Mouse (Mus musculus): ENCODE measurements around the gene Gm5485. TPM values are rescaled to one million over a fixed set of nuclear protein-coding genes. Genes with fewer than 3 reads are reported as not detected.

Gene Gm5485
- total and polyA plus RNA-seq, 3 experiments = not detected

DNA sequence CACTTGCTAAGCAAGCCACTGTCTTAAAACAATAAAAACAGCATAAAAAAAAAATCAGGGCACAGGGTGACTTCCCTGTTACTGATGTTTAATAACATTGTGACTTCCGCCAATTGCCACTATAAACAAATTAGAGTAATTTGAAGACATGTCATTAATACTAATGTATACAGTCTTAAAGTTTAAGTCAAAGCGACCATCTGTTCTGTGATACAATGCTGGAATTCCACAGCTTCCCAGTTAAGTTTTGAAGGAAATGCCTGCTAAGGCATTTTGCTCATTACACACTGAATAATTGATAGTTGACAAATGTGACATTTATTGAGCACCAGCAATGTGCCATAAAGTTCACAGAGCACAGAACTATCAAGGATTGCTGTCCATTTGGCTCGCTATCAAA, 6.3 kb upstream of the Gm5485 start:
- Histone ChIP-seq H3K27me3 (replicated peaks) (no peaks in the 10 kb centered on the region), H3K4me1 (ENCODE audit: control insufficient read depth in 1 of 2, insufficient read depth in 2 of 2) (no peaks in the 10 kb centered on the region), H3K27ac (ENCODE audit: insufficient read depth, low read depth) (no peak overlapping the region), H3K36me3 (replicated peaks in 1 of 2; ENCODE audit: control insufficient read depth in 1 of 2, insufficient read depth in 1 of 2, low read length in 1 of 2) (no peaks in the 10 kb centered on the region), H3K4me2 (ENCODE audit: insufficient read depth, low read depth, poor library complexity, severe bottlenecking) (no peak overlapping the region), H3K79me2 (replicated peaks; ENCODE audit: control insufficient read depth, extremely low read depth, insufficient read depth, poor library complexity, severe bottlenecking) (no peaks in the 10 kb centered on the region), H3K9me3 (replicated peaks; ENCODE audit: low read length) (peaks cover 77% of the 10 kb centered on the region), H3K9ac (ENCODE audit: insufficient read depth, low read depth) (no peak overlapping the region), H3K4me3 (replicated peaks in 1 of 3; ENCODE audit: low read depth in 2 of 3, low read length in 2 of 3, poor library complexity in 1 of 3) (no peak overlapping the region)
- in situ Hi-C loops (cut with MboI; ENCODE audit: low pct_ligation_motif_present, low pct_unique_long_range_greater_than_20kb, low sequenced_read_pairs) (no loop called here), dilution Hi-C loops (cut with MboI; ENCODE audit: extremely low pct_ligation_motif_present, extremely low pct_unique_long_range_greater_than_20kb, low sequenced_read_pairs) (no loop called here)
- no peak for DNase-seq (ENCODE audit: extremely low read depth)
- TF ChIP-seq ZMIZ1 (IDR thresholded peaks at IDR 0.05; ENCODE audit: low read depth, low read length) (no peak), POLR2A (IDR thresholded peaks at IDR 0.05; ENCODE audit: low read depth, low read length) (no peak), MAX (IDR thresholded peaks at IDR 0.05; ENCODE audit: low read length) (no peak), MEF2A (IDR thresholded peaks at IDR 0.05; ENCODE audit: borderline replicate concordance, low read depth, low read length) (no peak), JUN (IDR thresholded peaks at IDR 0.05; ENCODE audit: insufficient read depth, low read depth, low read length) (no peak), MYC (IDR thresholded peaks at IDR 0.05; ENCODE audit: low read depth, low read length) (no peak), UBTF (IDR thresholded peaks at IDR 0.05; ENCODE audit: low read depth, low read length) (no peak), GABPA (IDR thresholded peaks at IDR 0.05; ENCODE audit: insufficient replicate concordance, low read depth, low read length) (no peak), HCFC1 (IDR thresholded peaks at IDR 0.05; ENCODE audit: low read depth, low read length) (no peak), ELF1 (IDR thresholded peaks at IDR 0.05; ENCODE audit: low read depth, low read length) (no peak), ETS1 (conservative IDR thresholded peaks at IDR 0.05; ENCODE audit: low read depth, low read length) (no peak), USF2 (conservative IDR thresholded peaks at IDR 0.05; ENCODE audit: low read depth, low read length) (no peak)

DNA sequence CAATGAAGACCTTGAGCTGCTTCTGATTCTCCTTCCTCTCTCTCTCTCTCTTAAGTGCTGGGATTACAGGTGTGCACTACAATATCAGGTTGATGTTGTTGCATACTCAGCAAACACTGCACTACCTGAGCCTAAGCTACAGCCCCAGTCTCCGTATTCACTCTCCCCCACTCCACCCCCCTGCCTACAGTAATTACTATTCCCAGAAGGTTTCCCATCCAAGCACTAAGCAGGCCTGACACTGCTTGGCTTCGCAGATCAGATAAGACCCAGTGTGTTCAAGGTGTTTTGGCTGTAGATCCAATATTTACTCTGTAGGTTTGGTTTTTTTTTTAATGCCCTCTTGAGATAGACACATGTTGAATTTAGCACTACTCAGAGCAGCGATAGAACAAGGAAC, 2.1 kb downstream of the Gm5485 start:
- DNase-seq (ENCODE audit: extremely low read depth) = no peak
- Histone ChIP-seq H3K4me2 (ENCODE audit: insufficient read depth, low read depth, poor library complexity, severe bottlenecking) (no peak overlapping the region), H3K9ac (ENCODE audit: insufficient read depth, low read depth) (no peak overlapping the region), H3K79me2 (replicated peaks; ENCODE audit: control insufficient read depth, extremely low read depth, insufficient read depth, poor library complexity, severe bottlenecking) (0 out of 2 replicates have a peak, but pooled peaks cover 2% of the 10 kb centered on the region), H3K36me3 (replicated peaks in 1 of 2; ENCODE audit: control insufficient read depth in 1 of 2, insufficient read depth in 1 of 2, low read length in 1 of 2) (no peaks in the 10 kb centered on the region), H3K27ac (ENCODE audit: insufficient read depth, low read depth) (no peak overlapping the region), H3K9me3 (replicated peaks; ENCODE audit: low read length) (peaks cover 67% of the 10 kb centered on the region), H3K27me3 (replicated peaks) (no peaks in the 10 kb centered on the region), H3K4me3 (replicated peaks in 1 of 3; ENCODE audit: low read depth in 2 of 3, low read length in 2 of 3, poor library complexity in 1 of 3) (no peak overlapping the region), H3K4me1 (ENCODE audit: control insufficient read depth in 1 of 2, insufficient read depth in 2 of 2) (no peaks in the 10 kb centered on the region)
- TF ChIP-seq ZMIZ1 (IDR thresholded peaks at IDR 0.05; ENCODE audit: low read depth, low read length) (no peak), CTCF (conservative IDR thresholded peaks at IDR 0.05 in 1 of 2, IDR thresholded peaks at IDR 0.05 in 1 of 2; ENCODE audit: low read depth in 2 of 2, low read length in 2 of 2) (no peak), ETS1 (conservative IDR thresholded peaks at IDR 0.05; ENCODE audit: low read depth, low read length) (no peak), ZNF384 (IDR thresholded peaks at IDR 0.05; ENCODE audit: low read depth, low read length) (no peak), POLR2A (IDR thresholded peaks at IDR 0.05; ENCODE audit: low read depth, low read length) (no peak), POLR2AphosphoS2 (IDR thresholded peaks at IDR 0.05; ENCODE audit: low read depth, low read length) (no peak), UBTF (IDR thresholded peaks at IDR 0.05; ENCODE audit: low read depth, low read length) (no peak), ZC3H11A (IDR thresholded peaks at IDR 0.05; ENCODE audit: low read depth, low read length) (no peak), SIN3A (IDR thresholded peaks at IDR 0.05; ENCODE audit: low read length) (no peak), USF2 (conservative IDR thresholded peaks at IDR 0.05; ENCODE audit: low read depth, low read length) (no peak), GABPA (IDR thresholded peaks at IDR 0.05; ENCODE audit: insufficient replicate concordance, low read depth, low read length) (no peak), ZKSCAN1 (IDR thresholded peaks at IDR 0.05; ENCODE audit: borderline replicate concordance, low read depth, low read length) (no peak), MEF2A (IDR thresholded peaks at IDR 0.05; ENCODE audit: borderline replicate concordance, low read depth, low read length) (no peak), BHLHE40 (IDR thresholded peaks at IDR 0.05; ENCODE audit: low read depth, low read length) (no peak), TBP (conservative IDR thresholded peaks at IDR 0.05; ENCODE audit: low read depth, low read length) (no peak), MAZ (IDR thresholded peaks at IDR 0.05; ENCODE audit: low read depth, low read length) (no peak), CHD1 (IDR thresholded peaks at IDR 0.05; ENCODE audit: low read depth, low read length) (no peak), JUN (IDR thresholded peaks at IDR 0.05; ENCODE audit: insufficient read depth, low read depth, low read length) (no peak)
- in situ Hi-C loops (cut with MboI; ENCODE audit: low pct_ligation_motif_present, low pct_unique_long_range_greater_than_20kb, low sequenced_read_pairs) (no loop called here), dilution Hi-C loops (cut with MboI; ENCODE audit: extremely low pct_ligation_motif_present, extremely low pct_unique_long_range_greater_than_20kb, low sequenced_read_pairs) (no loop called here)
